Mouse (Mus musculus): Measurements from ENCODE around the gene Miga2. TPM values are rescaled to one million over a fixed set of nuclear protein-coding genes. Genes with fewer than 3 reads are reported as not detected.

Gene Miga2
- polyA plus RNA-seq, 1 experiment from 2014 or later = 18.7 TPM

DNA sequence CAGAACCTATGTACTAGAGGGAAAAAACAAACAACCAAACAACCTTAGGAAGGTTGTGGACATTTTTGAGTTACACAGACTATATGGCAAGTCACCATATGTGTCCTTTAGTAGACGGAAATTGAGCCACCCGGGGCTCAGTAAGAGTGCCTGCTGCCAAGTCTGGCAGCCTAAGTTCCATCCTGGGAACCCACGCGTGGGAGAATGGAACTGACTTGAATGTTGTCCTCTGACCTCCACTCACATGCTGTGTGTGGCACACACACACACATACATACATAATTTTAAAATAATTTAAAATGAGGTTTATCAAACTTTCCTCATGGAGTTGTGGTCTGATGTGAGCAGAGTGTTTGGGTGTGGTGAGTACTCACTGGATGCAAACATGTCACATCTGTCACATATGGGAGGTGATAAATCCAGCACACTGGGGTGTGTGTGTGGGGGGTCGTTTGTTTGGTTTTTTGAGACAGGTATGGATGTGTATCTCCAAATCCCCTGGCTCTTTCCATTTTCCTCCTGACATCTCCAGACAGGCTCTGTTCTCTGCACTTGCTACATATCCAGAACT is 53.6 kb downstream of the Miga2 start:
- Histone ChIP-seq H3K27me3 (replicated peaks; ENCODE audit: control insufficient read depth, insufficient read depth, low read length) (no peaks in the 10 kb centered on the region), H3K9ac (ENCODE audit: low read length) (no peak overlapping the region), H3K27ac (ENCODE audit: low read depth, low read length) (no peak overlapping the region), H3K4me1 (ENCODE audit: control insufficient read depth, insufficient read depth, low read length) (peaks cover 10% of the 10 kb centered on the region), H3K9me3 (replicated peaks; ENCODE audit: control insufficient read depth, low read length) (no peaks in the 10 kb centered on the region), H3K4me3 (ENCODE audit: low read depth, low read length) (no peak overlapping the region), H3K36me3 (ENCODE audit: control insufficient read depth, insufficient read depth, low read length) (0 out of 2 replicates have a peak, but pooled peaks cover 5% of the 10 kb centered on the region), H3K4me2 (ENCODE audit: low read length) (peak overlapping the region; percentile 81; the same call in 1 of the 2 replicates)
- ATAC-seq (no peak), DNase-seq (ENCODE audit: low spot score) (no peak)
- WGBS = 78% methylated on average over 5 of the region's 5 CpGs

DNA sequence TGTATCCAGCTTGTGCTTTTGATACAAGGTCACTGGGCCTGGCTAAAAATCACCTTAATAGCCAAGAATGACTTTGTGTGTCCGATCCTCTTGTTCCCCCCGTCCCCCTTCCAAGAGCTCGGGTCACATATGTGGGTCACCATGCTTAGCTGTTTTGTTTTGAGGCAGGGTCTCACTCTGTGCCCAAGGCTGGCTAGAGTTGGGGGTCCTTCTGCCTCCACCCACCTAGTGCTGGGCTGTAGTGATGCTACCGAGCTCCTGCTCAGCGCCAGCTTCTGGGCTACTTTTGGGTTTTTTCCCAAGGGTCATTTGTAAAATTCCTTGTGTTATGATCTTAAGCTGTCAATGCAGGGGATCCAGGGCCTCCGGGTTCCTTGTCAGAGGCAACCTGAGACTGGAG is 54.2 kb downstream of the Miga2 start:
- H3K27me3 ChIP-seq (replicated peaks; ENCODE audit: control insufficient read depth, insufficient read depth, low read length) = no peaks in the 10 kb centered on the region
- H3K9ac ChIP-seq (ENCODE audit: low read length) = peak overlapping the region; percentile 32; the same call in 1 of the 2 replicates
- H3K4me2 ChIP-seq (ENCODE audit: low read length) = no peak overlapping the region
- H3K4me1 ChIP-seq (ENCODE audit: control insufficient read depth, insufficient read depth, low read length) = peaks cover 10% of the 10 kb centered on the region
- H3K36me3 ChIP-seq (ENCODE audit: control insufficient read depth, insufficient read depth, low read length) = 0 out of 2 replicates have a peak, but pooled peaks cover 5% of the 10 kb centered on the region
- ATAC-seq (no peak), DNase-seq (ENCODE audit: low spot score) (no peak)
- no peak overlapping the region for H3K4me3 ChIP-seq (ENCODE audit: low read depth, low read length)
- WGBS = 82% methylated on average over 6 of the region's 6 CpGs
- no peaks in the 10 kb centered on the region for H3K9me3 ChIP-seq (replicated peaks; ENCODE audit: control insufficient read depth, low read length)
- no peak overlapping the region for H3K27ac ChIP-seq (ENCODE audit: low read depth, low read length)

DNA sequence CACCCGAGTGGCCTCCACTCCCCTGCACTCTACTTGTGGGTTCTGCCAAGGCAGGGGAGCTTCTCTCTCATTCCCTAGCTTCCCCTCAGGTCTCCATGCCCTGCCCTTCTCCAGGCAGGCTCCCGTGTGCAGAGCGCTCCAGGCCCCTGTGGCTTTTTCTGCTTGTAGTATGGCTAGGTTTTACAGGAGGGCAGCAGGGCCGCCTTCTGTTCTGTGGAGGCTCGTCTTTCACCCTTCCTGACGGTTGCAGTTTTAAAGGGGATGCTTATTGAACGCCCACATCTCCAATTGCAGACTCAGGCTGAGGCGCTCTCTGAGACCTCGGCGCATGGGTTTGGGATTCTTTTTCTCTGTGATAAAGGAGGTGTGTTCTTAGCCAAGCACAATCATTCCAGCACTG is 55.1 kb downstream of the Miga2 start:
- H3K27me3 ChIP-seq (replicated peaks; ENCODE audit: control insufficient read depth, insufficient read depth, low read length) = no peaks in the 10 kb centered on the region
- no peak overlapping the region for H3K4me3 ChIP-seq (ENCODE audit: low read depth, low read length)
- 34% methylated on average over 10 of the region's 10 CpGs for WGBS
- H3K4me2 ChIP-seq (ENCODE audit: low read length) = 0 out of 2 replicates have a peak overlapping the region, but pooled peaks have one; percentile 7
- peak overlapping the region; percentile 41; the same call in 1 of the 2 replicates for H3K9ac ChIP-seq (ENCODE audit: low read length)
- no peak for ATAC-seq
- DNase-seq (ENCODE audit: low spot score) = no peak
- no peak overlapping the region; the same call in 1 of the 2 replicates for H3K27ac ChIP-seq (ENCODE audit: low read depth, low read length)
- 0 out of 2 replicates have a peak, but pooled peaks cover 5% of the 10 kb centered on the region for H3K36me3 ChIP-seq (ENCODE audit: control insufficient read depth, insufficient read depth, low read length)
- peaks cover 10% of the 10 kb centered on the region for H3K4me1 ChIP-seq (ENCODE audit: control insufficient read depth, insufficient read depth, low read length)
- no peaks in the 10 kb centered on the region for H3K9me3 ChIP-seq (replicated peaks; ENCODE audit: control insufficient read depth, low read length)

DNA sequence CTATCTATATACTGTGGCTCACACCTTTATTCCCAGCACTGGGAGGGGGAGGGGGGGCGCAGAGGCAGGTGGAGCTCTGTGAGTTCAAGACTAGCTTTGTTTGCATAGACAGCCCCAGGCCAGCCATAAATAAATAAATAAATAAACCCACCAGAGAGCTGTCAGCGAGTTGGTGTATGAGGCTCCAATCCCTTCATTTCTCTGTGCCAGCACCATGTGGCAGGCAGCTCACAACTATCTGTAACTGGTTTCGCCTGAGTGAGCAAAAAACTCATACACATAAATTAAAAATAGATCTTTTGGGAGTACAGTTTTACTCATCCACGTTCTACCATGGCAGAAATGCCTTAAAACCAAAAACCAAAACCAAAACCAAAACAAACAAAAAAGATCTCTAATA is 57.4 kb downstream of the Miga2 start:
- Histone ChIP-seq H3K9me3 (replicated peaks; ENCODE audit: control insufficient read depth, low read length) (no peaks in the 10 kb centered on the region), H3K9ac (ENCODE audit: low read length) (no peak overlapping the region), H3K27me3 (replicated peaks; ENCODE audit: control insufficient read depth, insufficient read depth, low read length) (no peaks in the 10 kb centered on the region), H3K4me2 (ENCODE audit: low read length) (no peak overlapping the region), H3K36me3 (ENCODE audit: control insufficient read depth, insufficient read depth, low read length) (peaks cover 9% of the 10 kb centered on the region), H3K4me3 (ENCODE audit: low read depth, low read length) (no peak overlapping the region), H3K4me1 (ENCODE audit: control insufficient read depth, insufficient read depth, low read length) (peaks cover 7% of the 10 kb centered on the region), H3K27ac (ENCODE audit: low read depth, low read length) (no peak overlapping the region)
- 86% methylated on average over 4 of the region's 4 CpGs for WGBS
- ATAC-seq = no peak
- DNase-seq (ENCODE audit: low spot score) = no peak

DNA sequence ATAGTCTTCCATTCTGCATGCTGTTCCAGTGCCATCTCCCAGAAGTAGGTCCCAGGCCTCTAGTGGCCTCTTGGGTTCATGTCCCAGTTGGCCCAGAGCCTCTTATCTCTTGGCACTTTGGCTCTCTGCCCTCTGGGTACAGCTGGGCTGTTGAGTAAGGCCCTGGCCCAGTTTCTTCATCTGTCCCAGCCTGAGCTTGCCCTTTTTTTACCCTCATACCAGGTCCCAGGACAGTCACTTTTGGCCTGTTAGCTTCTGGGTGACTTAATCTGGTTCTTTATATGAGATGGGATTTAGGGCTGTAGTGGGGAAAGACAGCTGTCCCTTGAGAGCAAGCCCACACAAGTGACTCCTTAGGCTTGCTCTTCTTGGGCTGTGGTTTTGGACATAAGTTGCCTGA is 65.1 kb downstream of the Miga2 start:
- Histone ChIP-seq H3K4me3 (ENCODE audit: low read depth, low read length) (no peak overlapping the region), H3K4me1 (ENCODE audit: control insufficient read depth, insufficient read depth, low read length) (no peaks in the 10 kb centered on the region), H3K4me2 (ENCODE audit: low read length) (no peak overlapping the region), H3K36me3 (ENCODE audit: control insufficient read depth, insufficient read depth, low read length) (peaks cover 79% of the 10 kb centered on the region), H3K27ac (ENCODE audit: low read depth, low read length) (no peak overlapping the region), H3K27me3 (replicated peaks; ENCODE audit: control insufficient read depth, insufficient read depth, low read length) (no peaks in the 10 kb centered on the region), H3K9ac (ENCODE audit: low read length) (no peak overlapping the region), H3K9me3 (replicated peaks; ENCODE audit: control insufficient read depth, low read length) (no peaks in the 10 kb centered on the region)
- ATAC-seq (no peak), DNase-seq (ENCODE audit: low spot score) (no peak)

Small RNA genes within 50 kb of the gene (microRNA-seq; reads per million reads assigned to microRNA genes)
- gene Gm47292 = not detected

Other genes with a start within 250 kb of the Miga2 start
- 8.4 and 8.9 TPM in 2 replicates for gene Zer1, start 239.6 kb upstream of the Miga2 start, polyA plus RNA-seq (2014; fragmentation: Nextera tagmentation; extraction: Ambion mirVana)
- gene Tbc1d13, start 230.5 kb upstream of the Miga2 start, polyA plus RNA-seq (2014; fragmentation: Nextera tagmentation; extraction: Ambion mirVana) = 16.4 and 17.0 TPM in 2 replicates
- gene Endog, start 192.7 kb upstream of the Miga2 start, polyA plus RNA-seq (2014; fragmentation: Nextera tagmentation; extraction: Ambion mirVana) = 12.8 and 17.4 TPM in 2 replicates
- 59.6 and 60.7 TPM in 2 replicates for gene Spout1, start 185.8 kb upstream of the Miga2 start, polyA plus RNA-seq (2014; fragmentation: Nextera tagmentation; extraction: Ambion mirVana)
- 16.5 and 17.7 TPM in 2 replicates for gene Kyat1, start 158.4 kb upstream of the Miga2 start, polyA plus RNA-seq (2014; fragmentation: Nextera tagmentation; extraction: Ambion mirVana)
- 61.8 and 66.8 TPM in 2 replicates for gene Lrrc8a, start 126.5 kb upstream of the Miga2 start, polyA plus RNA-seq (2014; fragmentation: Nextera tagmentation; extraction: Ambion mirVana)
- 0.34 and 0.56 TPM in 2 replicates for gene Gm28035, start 123.7 kb upstream of the Miga2 start, polyA plus RNA-seq (2014; fragmentation: Nextera tagmentation; extraction: Ambion mirVana)
- gene Phyhd1, start 98.0 kb upstream of the Miga2 start, polyA plus RNA-seq (2014; fragmentation: Nextera tagmentation; extraction: Ambion mirVana) = 6.3 and 6.6 TPM in 2 replicates
- gene Gm28038, start 83.2 kb upstream of the Miga2 start, polyA plus RNA-seq (2014; fragmentation: Nextera tagmentation; extraction: Ambion mirVana) = not detected in 2 replicates
- 30.2 and 35.4 TPM in 2 replicates for gene Dolk, start 77.9 kb upstream of the Miga2 start, polyA plus RNA-seq (2014; fragmentation: Nextera tagmentation; extraction: Ambion mirVana)
- gene Nup188, start 77.8 kb upstream of the Miga2 start, polyA plus RNA-seq (2014; fragmentation: Nextera tagmentation; extraction: Ambion mirVana) = 25.6 and 30.3 TPM in 2 replicates
- 106 and 123 TPM in 2 replicates for gene Sh3glb2, start 4.9 kb upstream of the Miga2 start, polyA plus RNA-seq (2014; fragmentation: Nextera tagmentation; extraction: Ambion mirVana)
- 48.1 and 57.8 TPM in 2 replicates for gene Dolpp1, start 28.0 kb downstream of the Miga2 start, polyA plus RNA-seq (2014; fragmentation: Nextera tagmentation; extraction: Ambion mirVana)
- 26.8 and 31.9 TPM in 2 replicates for gene Crat, start 51.6 kb downstream of the Miga2 start, polyA plus RNA-seq (2014; fragmentation: Nextera tagmentation; extraction: Ambion mirVana)
- 66.6 and 88.4 TPM in 2 replicates for gene Ptpa, start 51.8 kb downstream of the Miga2 start, polyA plus RNA-seq (2014; fragmentation: Nextera tagmentation; extraction: Ambion mirVana)
- 3.0 and 3.6 TPM in 2 replicates for gene Ier5l, start 110.0 kb downstream of the Miga2 start, polyA plus RNA-seq (2014; fragmentation: Nextera tagmentation; extraction: Ambion mirVana)
- gene Cstad, start 230.8 kb downstream of the Miga2 start, polyA plus RNA-seq (2014; fragmentation: Nextera tagmentation; extraction: Ambion mirVana) = 0.64 and 1.2 TPM in 2 replicates